In the genomic region with DNA sequence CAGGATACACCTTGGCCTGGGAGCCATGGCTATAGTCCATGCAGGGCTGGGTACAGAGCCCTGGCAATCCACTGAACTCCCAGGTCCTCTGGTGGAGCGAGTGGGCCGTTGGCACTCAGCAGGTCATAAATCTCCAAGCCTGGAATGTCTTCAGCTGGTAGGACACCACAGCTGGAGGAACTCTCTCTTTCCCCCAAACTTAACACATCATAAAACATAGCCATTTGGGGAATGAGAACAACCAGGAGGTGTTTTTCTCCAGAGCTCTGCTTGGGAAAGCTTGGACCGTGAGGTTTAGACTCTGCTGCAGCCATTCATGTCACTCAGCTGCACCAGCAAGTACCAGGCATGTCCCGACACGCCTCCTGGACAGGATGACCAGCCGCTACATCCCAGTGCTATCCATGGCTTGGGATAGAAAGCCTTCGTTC, we compare ENCODE assay signal across 20 mouse cellular contexts.
DNase-seq lines count a peak whose midpoint lies in the region; ATAC-seq and TF ChIP-seq lines count a peak whose summit lies in the region.
"Had no signal": no experiment of that assay in that cellular context is flagged by ENCODE, and none has a peak within 500 bp of the region (broad histone marks: within the 10 kb centered on the region; RNA-seq: fewer than 3 reads in every experiment).

No protein-coding gene starts in this region.

- H3K9ac ChIP-seq in kidney, embryonic 14.5 days (ENCODE audit: low read depth, low read length): no peak overlapping the region
- no peak overlapping the region for H3K9ac ChIP-seq in limb, embryonic 13.5 days
- H3K9ac ChIP-seq: forebrain, embryonic 13.5 days; hindbrain, embryonic 13.5 days; intestine, embryonic 15.5 days; midbrain, embryonic 12.5 days; neural tube, embryonic 12.5 days had no signal

- H3K4me2 ChIP-seq in kidney, embryonic 14.5 days (replicated peaks; ENCODE audit: low read depth, low read length): no peak overlapping the region
- H3K4me2 ChIP-seq in limb, embryonic 13.5 days (replicated peaks): no peak overlapping the region
- H3K4me2 ChIP-seq: forebrain, embryonic 13.5 days; hindbrain, embryonic 13.5 days; intestine, embryonic 15.5 days; midbrain, embryonic 12.5 days; neural tube, embryonic 12.5 days had no signal

- no peaks in the 10 kb centered on the region for H3K27me3 ChIP-seq in kidney, embryonic 14.5 days (ENCODE audit: control insufficient read depth, insufficient read depth, low read length)
- peaks cover 35% of the 10 kb centered on the region; the same call in 1 of the 2 replicates for H3K27me3 ChIP-seq in limb, embryonic 13.5 days
- no peaks in the 10 kb centered on the region for H3K27me3 ChIP-seq in thymus, adult 2 months (ENCODE audit: control insufficient read depth, insufficient read depth, low read length)
- H3K27me3 ChIP-seq: forebrain, embryonic 13.5 days; hindbrain, embryonic 13.5 days; intestine, embryonic 15.5 days; midbrain, embryonic 12.5 days; neural tube, embryonic 12.5 days had no signal

- no peak overlapping the region for H3K27ac ChIP-seq in kidney, embryonic 14.5 days (ENCODE audit: low read depth, low read length)
- peak overlapping the region; percentile 10; the same call in 1 of the 2 replicates for H3K27ac ChIP-seq in limb, embryonic 13.5 days
- no peak overlapping the region for H3K27ac ChIP-seq in thymus, adult 2 months (ENCODE audit: control insufficient read depth, insufficient read depth, low read length)
- H3K27ac ChIP-seq: forebrain, embryonic 13.5 days; hindbrain, embryonic 13.5 days; intestine, embryonic 15.5 days; midbrain, embryonic 12.5 days; neural tube, embryonic 12.5 days had no signal

- TF ChIP-seq CTCF in thymus, adult 2 months (IDR thresholded peaks at IDR 0.05; ENCODE audit: borderline replicate concordance, control insufficient read depth, extremely low read depth, insufficient read depth, low read length, poor library complexity): no peak

- H3K4me1 ChIP-seq in kidney, embryonic 14.5 days (ENCODE audit: control insufficient read depth, insufficient read depth, low read length): peaks cover 8% of the 10 kb centered on the region; the same call in 1 of the 2 replicates
- peaks cover 21% of the 10 kb centered on the region for H3K4me1 ChIP-seq in limb, embryonic 13.5 days
- H3K4me1 ChIP-seq in thymus, adult 2 months (replicated peaks; ENCODE audit: control insufficient read depth, insufficient read depth, low read length): no peaks in the 10 kb centered on the region
- H3K4me1 ChIP-seq: forebrain, embryonic 13.5 days; hindbrain, embryonic 13.5 days; midbrain, embryonic 12.5 days; neural tube, embryonic 12.5 days had no signal

- peak; percentile 79 for ATAC-seq in kidney, embryonic 14.5 days (ENCODE audit: low FRiP score, low TSS enrichment)
- peak; percentile 64 for ATAC-seq in limb, embryonic 13.5 days (ENCODE audit: low FRiP score, low read depth)
- no peak for ATAC-seq in inflammation-experienced regulatory T-cells, adult 6 months
- ATAC-seq: forebrain, embryonic 13.5 days; intestine, embryonic 15.5 days had no signal

- TF ChIP-seq POLR2A in thymus, adult 2 months (IDR thresholded peaks at IDR 0.05; ENCODE audit: control insufficient read depth, extremely low read depth, insufficient read depth, low read length, poor library complexity): no peak

- no peaks in the 10 kb centered on the region for H3K9me3 ChIP-seq in kidney, embryonic 14.5 days (ENCODE audit: control insufficient read depth, low read length)
- H3K9me3 ChIP-seq in limb, embryonic 13.5 days: no peaks in the 10 kb centered on the region
- H3K9me3 ChIP-seq: forebrain, embryonic 13.5 days; hindbrain, embryonic 13.5 days; intestine, embryonic 15.5 days; midbrain, embryonic 12.5 days; neural tube, embryonic 12.5 days had no signal

- 22% methylated on average over 7 of the region's 7 CpGs for WGBS in kidney, embryonic 14.5 days
- 28% methylated on average over 7 of the region's 7 CpGs for WGBS in limb, embryonic 13.5 days
- WGBS in thymus, adult 2 months: 79% methylated on average over 7 of the region's 7 CpGs

- no peaks in the 10 kb centered on the region for H3K36me3 ChIP-seq in kidney, embryonic 14.5 days (ENCODE audit: control insufficient read depth, insufficient read depth, low read length)
- H3K36me3 ChIP-seq in limb, embryonic 13.5 days: no peaks in the 10 kb centered on the region
- H3K36me3 ChIP-seq in thymus, adult 2 months (ENCODE audit: control insufficient read depth, insufficient read depth, low read length): no peaks in the 10 kb centered on the region
- H3K36me3 ChIP-seq: hindbrain, embryonic 13.5 days; intestine, embryonic 15.5 days; midbrain, embryonic 12.5 days; neural tube, embryonic 12.5 days had no signal

- no peak overlapping the region for H3K4me3 ChIP-seq in kidney, embryonic 14.5 days (ENCODE audit: low read length)
- no peak overlapping the region for H3K4me3 ChIP-seq in limb, embryonic 13.5 days
- no peak overlapping the region for H3K4me3 ChIP-seq in thymus, adult 2 months (ENCODE audit: control insufficient read depth, insufficient read depth, low read length)
- H3K4me3 ChIP-seq: forebrain, embryonic 13.5 days; hindbrain, embryonic 13.5 days; intestine, embryonic 15.5 days; midbrain, embryonic 12.5 days; neural tube, embryonic 12.5 days had no signal

- no peak for DNase-seq in kidney, postnatal 36 days
- DNase-seq in hindlimb bud, embryonic 11.5 days (ENCODE audit: extremely low spot score, low read depth, low spot score): peak; percentile 62
- DNase-seq in lung, postnatal 14 days: peak; percentile 10
- no peak for DNase-seq in gastrocnemius, postnatal 36 days
- DNase-seq in thymus, adult 2 months: no peak
- DNase-seq: adrenal gland, postnatal 36 days; B cell, adult 2 months; cerebellum, adult 18-20 months; cerebellum, postnatal 25 days; gastrocnemius, postnatal 14 days; heart, postnatal 10 days; thymus, postnatal 25 days had no signal

- intact Hi-C loops in gastrocnemius, postnatal 36 days (cut with DNase I): no loop called here

Comparison
In these comparisons a context has a peak if more than half of its experiments do, and no peak if none do; other contexts are left out.
1. DNase-seq: peak in hindlimb bud, embryonic 11.5 days (single experiment) and lung, postnatal 14 days (single experiment); none in kidney, postnatal 36 days (0 of 2), gastrocnemius, postnatal 36 days (0 of 2) and thymus, adult 2 months (single experiment).